Mouse (Mus musculus) erythroblast, embryonic 14.5 days (primary cell): ENCODE data around the gene Kdm6b. TPM values are rescaled to one million over a fixed set of nuclear protein-coding genes. Genes with fewer than 3 reads are reported as not detected.

Experiments used
- H3K27me3 ChIP-seq: 2 replicates; pipeline ENCODE4 v1.6.1; 2012; ENCODE audit warnings: inconsistent platforms; ENCODE audit not compliant: control insufficient read depth
- H3K36me3 ChIP-seq: 2 replicates; pipeline ENCODE4 v1.6.1; 2012; ENCODE audit warnings: mild to moderate bottlenecking, inconsistent platforms; ENCODE audit not compliant: control insufficient read depth
- H3K4me1 ChIP-seq: 2 replicates; pipeline ENCODE4 v1.6.1; 2012; ENCODE audit warnings: inconsistent platforms; ENCODE audit not compliant: control insufficient read depth
- H3K4me3 ChIP-seq: replicated peaks from 2 replicates; pipeline ENCODE3; 2012; ENCODE audit warnings: moderate library complexity, mild to moderate bottlenecking, inconsistent platforms
- H3K9me3 ChIP-seq: 2 replicates; pipeline ENCODE4 v1.6.1; 2012; ENCODE audit warnings: low read length, inconsistent platforms, mixed read lengths; ENCODE audit not compliant: control insufficient read depth
- GATA1 ChIP-seq: IDR thresholded peaks from 2 replicates; pipeline ENCODE4 v1.6.1; 2012; ENCODE audit warnings: low read length, inconsistent platforms, mixed read lengths
- TAL1 ChIP-seq: IDR thresholded peaks from 3 replicates; pipeline ENCODE4 v1.6.1; 2012; ENCODE audit warnings: low read length, inconsistent platforms, mixed read lengths
- polyA plus RNA-seq: library from polyadenylated mRNA; stranded (reverse); fragments of >175 nt; gene quantifications from 2 replicates; pipeline ENCODE4 v1.2.3, GENCODE M21; 2012

The Kdm6b gene
- polyA plus RNA-seq, 1 experiment = 0.65 TPM

- Histone ChIP-seq H3K9me3 (peaks cover 7% of the 10 kb centered on the region; the same call in 1 of the 2 replicates), H3K36me3 (peaks cover 5% of the 10 kb centered on the region; the same call in 1 of the 2 replicates), H3K4me1 (peaks cover 71% of the 10 kb centered on the region), H3K4me3 (peak overlapping the region; percentile 59), H3K27me3 (peaks cover 52% of the 10 kb centered on the region)
- no peak for TF ChIP-seq TAL1
- TF ChIP-seq GATA1 = no peak
Measured at GRCm38 (mm10) chr11:69372056-69372779, 41.3 kb downstream of the Kdm6b start.

- H3K27me3 ChIP-seq = peaks cover 59% of the 10 kb centered on the region
- peaks cover 74% of the 10 kb centered on the region for H3K4me1 ChIP-seq
- TF ChIP-seq GATA1 = no peak
- TF ChIP-seq TAL1 = no peak
- H3K9me3 ChIP-seq = peaks cover 7% of the 10 kb centered on the region; the same call in 1 of the 2 replicates
- H3K36me3 ChIP-seq = peaks cover 5% of the 10 kb centered on the region; the same call in 1 of the 2 replicates
- H3K4me3 ChIP-seq = no peak overlapping the region
Measured at GRCm38 (mm10) chr11:69371601-69372000, 41.9 kb downstream of the Kdm6b start.

DNA sequence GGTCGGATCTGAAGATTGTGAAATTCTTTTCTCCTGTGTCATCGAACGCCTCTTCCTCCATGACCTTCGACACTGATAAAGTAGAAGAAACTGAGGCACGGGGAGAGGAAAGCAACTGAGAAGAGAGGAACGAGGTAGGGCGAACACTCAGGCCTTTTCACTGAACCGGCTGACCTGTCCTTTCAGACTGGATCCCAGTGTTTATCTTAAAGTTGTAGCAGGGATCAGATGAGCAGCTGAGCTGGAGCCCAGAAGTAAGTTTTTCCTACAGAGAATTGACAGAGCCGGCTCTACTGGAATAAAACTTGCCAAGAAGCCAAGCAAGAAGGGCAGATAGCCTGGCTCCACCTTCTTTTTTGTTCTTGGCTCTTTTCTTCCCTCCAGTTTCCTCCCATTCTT, 42.7 kb downstream of the Kdm6b start:
- Histone ChIP-seq H3K4me3 (no peak overlapping the region), H3K4me1 (peaks cover 76% of the 10 kb centered on the region), H3K36me3 (peaks cover 5% of the 10 kb centered on the region; the same call in 1 of the 2 replicates), H3K27me3 (peaks cover 67% of the 10 kb centered on the region), H3K9me3 (peaks cover 7% of the 10 kb centered on the region; the same call in 1 of the 2 replicates)
- TF ChIP-seq GATA1 = no peak
- TF ChIP-seq TAL1 = no peak

- Histone ChIP-seq H3K9me3 (peaks cover 7% of the 10 kb centered on the region; the same call in 1 of the 2 replicates), H3K4me3 (no peak overlapping the region), H3K36me3 (peaks cover 2% of the 10 kb centered on the region; the same call in 1 of the 2 replicates), H3K27me3 (peaks cover 73% of the 10 kb centered on the region), H3K4me1 (peaks cover 76% of the 10 kb centered on the region)
- TF ChIP-seq TAL1 (no peak), GATA1 (no peak)
Measured at GRCm38 (mm10) chr11:69369990-69370816, 43.3 kb downstream of the Kdm6b start.

GRCm38 (mm10) chr11:69369215-69369989, 44.1 kb downstream of the Kdm6b start, which contains the start of gene Chd3:
Chd3 (minus strand) TSS chr11:69369406.
- peak within 1 kb of the TSS; percentile 67 for H3K4me3 ChIP-seq
- peaks cover 76% of the 10 kb centered on the region for H3K4me1 ChIP-seq
- TF ChIP-seq TAL1 (no peak), GATA1 (no peak)
- H3K9me3 ChIP-seq = peaks cover 7% of the 10 kb centered on the region; the same call in 1 of the 2 replicates
- H3K36me3 ChIP-seq = peaks cover 2% of the 10 kb centered on the region; the same call in 1 of the 2 replicates
- H3K27me3 ChIP-seq = peaks cover 81% of the 10 kb centered on the region

GRCm38 (mm10) chr11:69368356-69369214, 44.9 kb downstream of the Kdm6b start:
- peak overlapping the region; percentile 67 for H3K4me3 ChIP-seq
- H3K27me3 ChIP-seq = peaks cover 85% of the 10 kb centered on the region
- no peaks in the 10 kb centered on the region; the same call in 1 of the 2 replicates for H3K36me3 ChIP-seq
- H3K4me1 ChIP-seq = peaks cover 67% of the 10 kb centered on the region
- TF ChIP-seq GATA1 = no peak
- TF ChIP-seq TAL1 = no peak
- peaks cover 7% of the 10 kb centered on the region; the same call in 1 of the 2 replicates for H3K9me3 ChIP-seq

DNA sequence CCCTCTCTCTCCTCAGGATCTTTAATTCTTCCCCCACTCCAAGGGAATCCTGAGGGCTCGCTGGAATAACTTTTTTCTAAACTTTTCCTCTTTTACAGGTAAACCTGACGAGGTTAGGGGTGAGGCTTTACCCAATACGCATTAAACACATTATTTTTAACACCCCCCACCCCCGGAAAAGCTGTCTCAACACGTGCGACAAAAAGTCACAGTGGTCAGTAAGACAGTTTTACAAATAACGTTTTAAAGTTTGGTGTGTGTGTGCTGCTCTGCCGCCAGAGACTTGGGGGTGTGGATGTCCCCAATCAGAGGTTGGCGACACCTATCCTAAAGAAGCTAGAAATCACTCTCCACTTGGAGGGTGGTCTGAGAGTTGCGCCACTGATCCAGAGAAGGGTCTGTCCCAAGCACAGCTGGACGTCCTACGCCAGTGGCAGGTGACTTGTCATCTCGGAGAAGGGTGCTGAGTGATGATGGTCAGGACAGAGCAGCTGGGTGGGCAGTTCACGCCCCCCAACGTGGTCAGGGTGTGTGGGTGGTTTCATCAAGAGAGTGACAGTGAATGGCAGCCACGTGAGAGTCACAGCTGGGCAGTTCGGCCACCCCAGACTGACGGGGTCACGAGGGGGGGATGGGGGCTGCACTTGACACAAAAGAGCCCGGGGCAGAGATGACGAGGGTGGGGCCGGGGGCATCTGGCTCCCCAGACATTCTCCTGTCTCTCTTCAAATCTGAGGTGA, 45.7 kb downstream of the Kdm6b start:
- Histone ChIP-seq H3K9me3 (peaks cover 7% of the 10 kb centered on the region; the same call in 1 of the 2 replicates), H3K4me3 (peak overlapping the region; percentile 67), H3K27me3 (peaks cover 85% of the 10 kb centered on the region), H3K4me1 (peaks cover 59% of the 10 kb centered on the region), H3K36me3 (no peaks in the 10 kb centered on the region)
- TF ChIP-seq GATA1 (no peak), TAL1 (no peak)
